Mouse (Mus musculus) liver, embryonic 14.5 days (tissue): ENCODE data around the gene Bace2. TPM values are rescaled to one million over a fixed set of nuclear protein-coding genes. Genes with fewer than 3 reads are reported as not detected.

Source experiments
- ATAC-seq: fragments of 200-750 bp; cut with Nextera tagmentation; 2 replicates; pipeline ENCODE4 v1.8.0; 2017; ENCODE audit warnings: moderate number of reproducible peaks, mild to moderate bottlenecking, moderate library complexity; ENCODE audit not compliant: insufficient read depth
- DNase-seq, 3 experiments: peaks; one replicate each; pipeline ENCODE4 v3.0.0-alpha.2; 2012 to 2013; ENCODE audit warnings: low read depth in 3 of 3, low spot score in 3 of 3
- H3K27ac ChIP-seq: fragments of 300-500 bp; sonication (generic); 2 replicates; pipeline ENCODE4 v1.5.1; 2014; ENCODE audit warnings: moderate library complexity, mild to moderate bottlenecking, control low read depth, inconsistent platforms
- H3K27me3 ChIP-seq: fragments of 300-500 bp; sonication (generic); 2 replicates; pipeline ENCODE4 v1.6.1; 2014; ENCODE audit warnings: mild to moderate bottlenecking, low read length, moderate library complexity; ENCODE audit not compliant: control insufficient read depth, insufficient read depth
- H3K36me3 ChIP-seq: fragments of 300-500 bp; sonication (generic); replicated peaks from 2 replicates; pipeline ENCODE4 v1.6.1; 2014; ENCODE audit warnings: low read depth; ENCODE audit not compliant: control insufficient read depth, insufficient read depth
- H3K4me1 ChIP-seq, 2 experiments: fragments of 200-500 bp in 1 of 2; fragments of 300-500 bp in 1 of 2; sonication (generic) in 1 of 2; replicated peaks; 2 replicates each; pipeline ENCODE4 v1.6.1; 2012 to 2014; ENCODE audit warnings: antibody characterized with exemption in 1 of 2, inconsistent platforms in 1 of 2, low read length in 1 of 2; ENCODE audit not compliant: control insufficient read depth in 2 of 2, insufficient read depth in 2 of 2
- H3K4me2 ChIP-seq: fragments of 300-500 bp; sonication (generic); 2 replicates; pipeline ENCODE4 v1.6.1; 2014; ENCODE audit warnings: low read depth, mild to moderate bottlenecking, control low read depth, moderate library complexity
- H3K4me3 ChIP-seq, 2 experiments: fragments of 200-500 bp in 1 of 2; fragments of 300-500 bp in 1 of 2; sonication (generic) in 1 of 2; 2 replicates each; pipeline ENCODE4 v1.5.1; 2012 to 2014; ENCODE audit warnings: low read depth in 2 of 2, low read length in 2 of 2, mild to moderate bottlenecking in 2 of 2, control low read depth in 1 of 2, inconsistent platforms in 1 of 2, moderate library complexity in 1 of 2; ENCODE audit not compliant: insufficient read depth in 1 of 2
- H3K9ac ChIP-seq: fragments of 300-500 bp; sonication (generic); replicated peaks from 2 replicates; pipeline ENCODE4 v1.6.1; 2014; ENCODE audit warnings: mild to moderate bottlenecking, control low read depth, moderate library complexity
- H3K9me3 ChIP-seq: fragments of 300-500 bp; sonication (generic); 2 replicates; pipeline ENCODE4 v1.6.1; 2016; ENCODE audit warnings: low read length, mixed read lengths; ENCODE audit not compliant: control insufficient read depth
- CTCF ChIP-seq: IDR thresholded peaks from 2 replicates; pipeline ENCODE4 v1.5.1; 2016; ENCODE audit warnings: antibody characterized with exemption, low read depth, control low read depth
- EP300 ChIP-seq: IDR thresholded peaks from 2 replicates; pipeline ENCODE4 v1.6.1; 2016; ENCODE audit warnings: antibody characterized with exemption, low read depth
- WGBS: fragments of 180-500 bp; shearing (Covaris S2); extraction: QIAGEN DNeasy Blood & Tissue Kit; methylation state at CpG from one replicate; pipeline ENCODE4 v1.1.7; 2014; ENCODE audit not compliant: insufficient replicate concordance; 5-methylcytosine and 5-hydroxymethylcytosine counted together
- polyA plus RNA-seq, 2 experiments: library from polyadenylated mRNA; depleted of rRNA in 1 of 2; stranded (reverse) in 1 of 2; unstranded in 1 of 2; fragments of >200 nt; fragmentation: Nextera tagmentation in 1 of 2; extraction: Ambion mirVana in 1 of 2; gene quantifications; 2 replicates each; pipeline versions ENCODE4 v1.2.1 to v1.2.3; 2012 to 2014

Bace2 gene
- polyA plus RNA-seq, 2 experiments = 0.57 to 3.4 TPM

- H3K9ac ChIP-seq = no peak overlapping the region
- no peaks in the 10 kb centered on the region for H3K9me3 ChIP-seq
- TF ChIP-seq CTCF = no peak
- TF ChIP-seq EP300 = no peak
- no peak for DNase-seq
- H3K36me3 ChIP-seq = no peaks in the 10 kb centered on the region
- H3K4me1 ChIP-seq = peaks cover 0 to 7% of the 10 kb centered on the region in 2 experiments; a peak in 1 of 4 replicates
- no peaks in the 10 kb centered on the region for H3K27me3 ChIP-seq
- H3K27ac ChIP-seq = no peak overlapping the region
- ATAC-seq = no peak
- no peak overlapping the region for H3K4me3 ChIP-seq
- 70% methylated on average over 4 of the region's 4 CpGs for WGBS
- H3K4me2 ChIP-seq = no peak overlapping the region
Observed at GRCm38 (mm10) chr16:97399991-97400390, 43.4 kb downstream of the Bace2 start.

- Histone ChIP-seq H3K4me1 (peaks cover 0 to 7% of the 10 kb centered on the region in 2 experiments; a peak in 1 of 4 replicates), H3K9me3 (no peaks in the 10 kb centered on the region), H3K27me3 (no peaks in the 10 kb centered on the region), H3K9ac (no peak overlapping the region), H3K4me3 (no peak overlapping the region), H3K36me3 (no peaks in the 10 kb centered on the region), H3K27ac (no peak overlapping the region), H3K4me2 (no peak overlapping the region)
- no peak for DNase-seq
- no peak for ATAC-seq
- TF ChIP-seq EP300 (no peak), CTCF (no peak)
Observed at GRCm38 (mm10) chr16:97401741-97402140, 45.2 kb downstream of the Bace2 start.

DNA sequence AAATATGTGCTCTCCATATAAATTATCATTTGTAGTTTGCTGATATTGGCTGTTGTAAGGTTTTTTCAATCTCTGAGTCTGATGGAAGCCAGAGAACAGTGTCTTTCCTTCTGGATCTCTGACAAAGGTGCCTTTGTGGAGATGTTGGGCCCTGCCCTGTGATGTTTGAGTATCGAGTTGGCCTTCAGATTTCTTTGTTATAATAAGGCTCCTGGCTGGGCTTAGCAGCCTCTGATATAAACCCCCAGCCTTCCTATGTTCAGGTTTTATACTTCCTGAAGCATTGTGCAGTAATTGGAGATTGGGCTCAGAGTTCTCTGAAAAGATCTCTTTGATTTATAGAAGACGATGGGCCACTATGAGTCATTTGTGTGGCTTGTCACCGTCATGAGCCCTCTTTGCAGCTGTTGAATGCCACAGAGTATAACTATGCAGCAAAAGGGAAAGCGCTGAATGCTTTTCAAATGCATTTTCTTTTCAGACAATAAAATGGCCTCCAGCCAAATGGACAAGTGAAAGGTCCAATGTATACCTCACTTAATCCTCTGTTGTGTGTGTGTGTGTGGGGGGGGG, 45.8 kb downstream of the Bace2 start:
- Histone ChIP-seq H3K27me3 (no peaks in the 10 kb centered on the region), H3K9me3 (no peaks in the 10 kb centered on the region), H3K4me2 (no peak overlapping the region), H3K4me1 (peaks cover 0 to 5% of the 10 kb centered on the region in 2 experiments; a peak in 1 of 4 replicates), H3K27ac (no peak overlapping the region), H3K4me3 (no peak overlapping the region), H3K36me3 (no peaks in the 10 kb centered on the region), H3K9ac (no peak overlapping the region)
- no peak for TF ChIP-seq EP300
- TF ChIP-seq CTCF = no peak
- 54% methylated on average over 4 of the region's 4 CpGs for WGBS
- DNase-seq (no peak), ATAC-seq (no peak)

GRCm38 (mm10) chr16:97405476-97406012, 49.0 kb downstream of the Bace2 start:
- 68% methylated on average over 5 of the region's 5 CpGs for WGBS
- TF ChIP-seq CTCF = no peak
- no peak for TF ChIP-seq EP300
- Histone ChIP-seq H3K4me2 (no peak overlapping the region), H3K9ac (no peak overlapping the region), H3K27me3 (no peaks in the 10 kb centered on the region), H3K36me3 (no peaks in the 10 kb centered on the region), H3K9me3 (no peaks in the 10 kb centered on the region), H3K4me1 (no peaks in the 10 kb centered on the region), H3K4me3 (no peak overlapping the region), H3K27ac (no peak overlapping the region)
- no peak for ATAC-seq
- no peak for DNase-seq

DNA sequence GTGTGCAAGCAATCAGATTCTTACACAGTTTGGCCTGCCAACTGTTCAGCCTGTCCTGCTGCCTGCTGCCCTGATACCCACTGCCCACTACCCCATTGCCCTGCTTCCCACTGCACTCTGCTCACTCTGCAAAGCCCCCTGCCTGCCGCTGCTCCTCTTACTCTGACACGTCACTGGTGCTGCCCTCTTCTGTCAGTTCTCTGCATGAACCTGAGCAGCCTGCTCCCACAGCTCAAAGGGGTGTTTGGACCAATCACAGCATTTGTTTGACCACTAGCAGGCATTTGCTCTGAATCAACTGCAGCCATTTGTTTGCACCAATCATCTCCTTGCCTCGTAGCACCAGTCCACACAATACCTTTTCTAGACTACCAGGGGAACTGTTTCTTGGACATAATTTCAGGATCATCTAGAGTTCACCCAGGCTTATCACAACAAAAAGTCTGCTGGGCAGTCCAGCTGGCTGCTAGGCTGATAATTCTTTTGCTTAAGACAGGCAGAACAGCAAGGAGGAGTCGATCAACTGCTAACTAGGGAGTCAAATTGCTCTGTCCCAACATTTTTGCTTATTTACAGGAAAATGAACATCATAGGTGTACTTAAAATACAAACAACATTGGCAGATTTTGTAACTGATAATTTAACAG, 61.5 kb downstream of the Bace2 start:
- Histone ChIP-seq H3K9ac (no peak overlapping the region), H3K9me3 (no peaks in the 10 kb centered on the region), H3K4me1 (no peaks in the 10 kb centered on the region), H3K36me3 (no peaks in the 10 kb centered on the region), H3K4me2 (no peak overlapping the region), H3K27me3 (no peaks in the 10 kb centered on the region), H3K4me3 (no peak overlapping the region), H3K27ac (no peak overlapping the region)
- WGBS = 8% methylated on average over 4 of the region's 4 CpGs
- TF ChIP-seq EP300 (no peak), CTCF (peak; percentile 71)
- ATAC-seq (0 out of 2 replicates have a peak, but pooled peaks have one; percentile 18), DNase-seq (peak in 1 of 3 experiments; percentile 4)
